Mouse (Mus musculus): Measurements from ENCODE around the gene Parvg.
"Not testable (repeated sequence)": the region's sequence is repeated elsewhere in the genome, so short reads cannot be mapped to it uniquely, and the experiment has no call there.

Parvg gene

GRCm38 (mm10) chr15:84285453-84285852, 38.4 kb upstream of the Parvg start:
- H3K27me3 ChIP-seq (ENCODE audit: insufficient read depth, low read length): peaks cover 23% of the 10 kb centered on the region
- no peaks in the 10 kb centered on the region for H3K9me3 ChIP-seq (ENCODE audit: low read length)
- H3K36me3 ChIP-seq (ENCODE audit: insufficient read depth, low read length): peaks cover 72% of the 10 kb centered on the region
- H3K4me3 ChIP-seq (replicated peaks; ENCODE audit: low read length): no peak overlapping the region
- H3K4me1 ChIP-seq (replicated peaks; ENCODE audit: low read depth, low read length): peaks cover 45% of the 10 kb centered on the region
- TF ChIP-seq POU5F1 (IDR thresholded peaks at IDR 0.05; ENCODE audit: borderline replicate concordance, low read length) (no peak), NANOG (IDR thresholded peaks at IDR 0.05; ENCODE audit: borderline replicate concordance, low read length) (no peak)

- not testable (repeated sequence) for H3K27me3 ChIP-seq (ENCODE audit: insufficient read depth, low read length); H3K4me3 ChIP-seq (replicated peaks; ENCODE audit: low read length); H3K9me3 ChIP-seq (ENCODE audit: low read length)
- H3K36me3 ChIP-seq (ENCODE audit: insufficient read depth, low read length): peaks cover 85% of the 10 kb centered on the region
- peaks cover 10% of the 10 kb centered on the region for H3K4me1 ChIP-seq (replicated peaks; ENCODE audit: low read depth, low read length)
These were observed 34.9 kb upstream of the Parvg start for GRCm38 (mm10) chr15:84288953-84289352.

GRCm38 (mm10) chr15:84291097-84291496, 32.7 kb upstream of the Parvg start:
- Histone ChIP-seq H3K4me3 (replicated peaks; ENCODE audit: low read length) (no peak overlapping the region), H3K36me3 (ENCODE audit: insufficient read depth, low read length) (peaks cover 85% of the 10 kb centered on the region), H3K27me3 (ENCODE audit: insufficient read depth, low read length) (no peaks in the 10 kb centered on the region), H3K4me1 (replicated peaks; ENCODE audit: low read depth, low read length) (no peaks in the 10 kb centered on the region; the same call in 1 of the 2 replicates), H3K9me3 (ENCODE audit: low read length) (no peaks in the 10 kb centered on the region)
- no peak for TF ChIP-seq CTCF (conservative IDR thresholded peaks at IDR 0.05; ENCODE audit: low read length)
- no peak for TF ChIP-seq POU5F1 (IDR thresholded peaks at IDR 0.05; ENCODE audit: borderline replicate concordance, low read length)
- TF ChIP-seq NANOG (IDR thresholded peaks at IDR 0.05; ENCODE audit: borderline replicate concordance, low read length): no peak

GRCm38 (mm10) chr15:84293590-84293989, 30.2 kb upstream of the Parvg start:
- Histone ChIP-seq H3K36me3 (ENCODE audit: insufficient read depth, low read length) (peaks cover 75% of the 10 kb centered on the region), H3K4me3 (replicated peaks; ENCODE audit: low read length) (no peak overlapping the region), H3K9me3 (ENCODE audit: low read length) (no peaks in the 10 kb centered on the region), H3K4me1 (replicated peaks; ENCODE audit: low read depth, low read length) (peaks cover 12% of the 10 kb centered on the region), H3K27me3 (ENCODE audit: insufficient read depth, low read length) (no peaks in the 10 kb centered on the region)
- TF ChIP-seq POU5F1 (IDR thresholded peaks at IDR 0.05; ENCODE audit: borderline replicate concordance, low read length) (no peak), CTCF (conservative IDR thresholded peaks at IDR 0.05; ENCODE audit: low read length) (no peak), NANOG (IDR thresholded peaks at IDR 0.05; ENCODE audit: borderline replicate concordance, low read length) (no peak)

GRCm38 (mm10) chr15:84294391-84294790, 29.4 kb upstream of the Parvg start:
- H3K27me3 ChIP-seq (ENCODE audit: insufficient read depth, low read length): no peaks in the 10 kb centered on the region
- no peak for TF ChIP-seq CTCF (conservative IDR thresholded peaks at IDR 0.05; ENCODE audit: low read length)
- no peak for TF ChIP-seq POU5F1 (IDR thresholded peaks at IDR 0.05; ENCODE audit: borderline replicate concordance, low read length)
- no peak for TF ChIP-seq NANOG (IDR thresholded peaks at IDR 0.05; ENCODE audit: borderline replicate concordance, low read length)
- H3K9me3 ChIP-seq (ENCODE audit: low read length): no peaks in the 10 kb centered on the region
- H3K4me3 ChIP-seq (replicated peaks; ENCODE audit: low read length): no peak overlapping the region
- peaks cover 83% of the 10 kb centered on the region for H3K36me3 ChIP-seq (ENCODE audit: insufficient read depth, low read length)
- peaks cover 20% of the 10 kb centered on the region for H3K4me1 ChIP-seq (replicated peaks; ENCODE audit: low read depth, low read length)

GRCm38 (mm10) chr15:84295225-84295624, 28.6 kb upstream of the Parvg start:
- TF ChIP-seq NANOG (IDR thresholded peaks at IDR 0.05; ENCODE audit: borderline replicate concordance, low read length) (no peak), CTCF (conservative IDR thresholded peaks at IDR 0.05; ENCODE audit: low read length) (no peak), POU5F1 (IDR thresholded peaks at IDR 0.05; ENCODE audit: borderline replicate concordance, low read length) (no peak)
- Histone ChIP-seq H3K27me3 (ENCODE audit: insufficient read depth, low read length) (no peaks in the 10 kb centered on the region), H3K4me1 (replicated peaks; ENCODE audit: low read depth, low read length) (peaks cover 28% of the 10 kb centered on the region), H3K36me3 (ENCODE audit: insufficient read depth, low read length) (peaks cover 82% of the 10 kb centered on the region), H3K9me3 (ENCODE audit: low read length) (no peaks in the 10 kb centered on the region), H3K4me3 (replicated peaks; ENCODE audit: low read length) (no peak overlapping the region)

- peaks cover 64% of the 10 kb centered on the region for H3K36me3 ChIP-seq (ENCODE audit: insufficient read depth, low read length)
- no peak for TF ChIP-seq POU5F1 (IDR thresholded peaks at IDR 0.05; ENCODE audit: borderline replicate concordance, low read length)
- no peak for TF ChIP-seq NANOG (IDR thresholded peaks at IDR 0.05; ENCODE audit: borderline replicate concordance, low read length)
- no peak for TF ChIP-seq CTCF (conservative IDR thresholded peaks at IDR 0.05; ENCODE audit: low read length)
These were observed 26.4 kb upstream of the Parvg start for GRCm38 (mm10) chr15:84297454-84297853.

GRCm38 (mm10) chr15:84298804-84299370, 24.9 kb upstream of the Parvg start:
- H3K27me3 ChIP-seq (ENCODE audit: insufficient read depth, low read length): no peaks in the 10 kb centered on the region
- H3K36me3 ChIP-seq (ENCODE audit: insufficient read depth, low read length): peaks cover 54% of the 10 kb centered on the region
- peaks cover 63% of the 10 kb centered on the region for H3K4me1 ChIP-seq (replicated peaks; ENCODE audit: low read depth, low read length)
- TF ChIP-seq CTCF (conservative IDR thresholded peaks at IDR 0.05; ENCODE audit: low read length) (no peak), NANOG (IDR thresholded peaks at IDR 0.05; ENCODE audit: borderline replicate concordance, low read length) (no peak), POU5F1 (IDR thresholded peaks at IDR 0.05; ENCODE audit: borderline replicate concordance, low read length) (no peak)
- H3K4me3 ChIP-seq (replicated peaks; ENCODE audit: low read length): no peak overlapping the region
- H3K9me3 ChIP-seq (ENCODE audit: low read length): no peaks in the 10 kb centered on the region

More at GRCm38 (mm10) chr15:84297454-84297853, 26.4 kb upstream of the Parvg start:
- peaks cover 51% of the 10 kb centered on the region for H3K4me1 ChIP-seq (replicated peaks; ENCODE audit: low read depth, low read length)
- H3K27me3 ChIP-seq (ENCODE audit: insufficient read depth, low read length): no peaks in the 10 kb centered on the region
- H3K4me3 ChIP-seq (replicated peaks; ENCODE audit: low read length): no peak overlapping the region
- H3K9me3 ChIP-seq (ENCODE audit: low read length): no peaks in the 10 kb centered on the region

GRCm38 (mm10) chr15:84299662-84300333, 24.0 kb upstream of the Parvg start:
- Histone ChIP-seq H3K9me3 (ENCODE audit: low read length) (no peaks in the 10 kb centered on the region), H3K27me3 (ENCODE audit: insufficient read depth, low read length) (no peaks in the 10 kb centered on the region), H3K4me1 (replicated peaks; ENCODE audit: low read depth, low read length) (peaks cover 65% of the 10 kb centered on the region), H3K4me3 (replicated peaks; ENCODE audit: low read length) (no peak overlapping the region), H3K36me3 (ENCODE audit: insufficient read depth, low read length) (peaks cover 56% of the 10 kb centered on the region)
- TF ChIP-seq NANOG (IDR thresholded peaks at IDR 0.05; ENCODE audit: borderline replicate concordance, low read length): no peak
- TF ChIP-seq POU5F1 (IDR thresholded peaks at IDR 0.05; ENCODE audit: borderline replicate concordance, low read length): no peak
- TF ChIP-seq CTCF (conservative IDR thresholded peaks at IDR 0.05; ENCODE audit: low read length): no peak
